Mouse (Mus musculus) ES-CJ7 (cell line): ENCODE results near the gene Exosc8.

Experiments
- DNase-seq: peaks from one replicate; pipeline ENCODE4 v3.0.0; 2011; ENCODE audit warnings: low read depth, low spot score

Exosc8 gene

GRCm38 (mm10) chr3:54735247-54736046 is at the start of gene Exosc8, which contains the start of gene Alg5:
Exosc8 (minus strand) TSS chr3:54735393.
Alg5 (plus strand) TSS chr3:54735539.
- no peak for DNase-seq

- no peak for DNase-seq
Observed at GRCm38 (mm10) chr3:54775989-54776631, 40.9 kb upstream of the Exosc8 start.

GRCm38 (mm10) chr3:54773613-54774012 is 38.4 kb upstream of the Exosc8 start:
- DNase-seq, result peak; percentile 69

- no peak for DNase-seq
Observed at GRCm38 (mm10) chr3:54769349-54770275, 34.4 kb upstream of the Exosc8 start.

GRCm38 (mm10) chr3:54768592-54768991 is 33.4 kb upstream of the Exosc8 start:
- no peak for DNase-seq

GRCm38 (mm10) chr3:54766811-54767210 is 31.6 kb upstream of the Exosc8 start:
- no peak for DNase-seq

GRCm38 (mm10) chr3:54766034-54766433 is 30.8 kb upstream of the Exosc8 start:
- no peak for DNase-seq

GRCm38 (mm10) chr3:54765521-54765920 is 30.3 kb upstream of the Exosc8 start:
- DNase-seq, result peak; percentile 80

GRCm38 (mm10) chr3:54764418-54764817 is 29.2 kb upstream of the Exosc8 start:
- peak; percentile 48 for DNase-seq

- DNase-seq, result no peak
Observed at GRCm38 (mm10) chr3:54761258-54761657, 26.1 kb upstream of the Exosc8 start.

GRCm38 (mm10) chr3:54760321-54761115 is 25.3 kb upstream of the Exosc8 start:
- DNase-seq, result no peak

- DNase-seq, result no peak
Observed at GRCm38 (mm10) chr3:54759211-54759610, 24.0 kb upstream of the Exosc8 start.

GRCm38 (mm10) chr3:54757446-54757845 is 22.3 kb upstream of the Exosc8 start:
- DNase-seq, result no peak

GRCm38 (mm10) chr3:54756058-54756457 is 20.9 kb upstream of the Exosc8 start:
- no peak for DNase-seq

GRCm38 (mm10) chr3:54755145-54756041 is 20.2 kb upstream of the Exosc8 start, which contains the start of gene Smad9:
Smad9 (plus strand) TSS chr3:54755582.
- DNase-seq, result no peak

- DNase-seq, result no peak
Observed at GRCm38 (mm10) chr3:54753411-54753810, 18.2 kb upstream of the Exosc8 start.

GRCm38 (mm10) chr3:54745799-54746198 is 10.6 kb upstream of the Exosc8 start:
- DNase-seq, result peak; percentile 75

GRCm38 (mm10) chr3:54741965-54742364 is 6.8 kb upstream of the Exosc8 start:
- DNase-seq, result no peak

- no peak for DNase-seq
Observed at GRCm38 (mm10) chr3:54737317-54737716, 2.1 kb upstream of the Exosc8 start.
